Mouse (Mus musculus) ES-Bruce4 (cell line): ENCODE results near the gene Appl2. TPM values are rescaled to one million over a fixed set of nuclear protein-coding genes. Genes with fewer than 3 reads are reported as not detected.
A peak's percentile ranks its signal among the peaks of the same experiment; 100 is the strongest.

Experiments used
- H3K27ac ChIP-seq: 2 replicates; pipeline ENCODE4 v1.5.1; 2012; ENCODE audit warnings: low read length, inconsistent platforms; ENCODE audit not compliant: insufficient read depth
- H3K27me3 ChIP-seq: 2 replicates; pipeline ENCODE4 v1.6.1; 2012; ENCODE audit warnings: mild to moderate bottlenecking, low read length, inconsistent platforms; ENCODE audit not compliant: control insufficient read depth, poor library complexity, insufficient read depth, severe bottlenecking
- H3K36me3 ChIP-seq: 2 replicates; pipeline ENCODE4 v1.6.1; 2012; ENCODE audit warnings: inconsistent platforms, mild to moderate bottlenecking, low read length, moderate library complexity; ENCODE audit not compliant: control insufficient read depth, poor library complexity, insufficient read depth, severe bottlenecking
- H3K4me1 ChIP-seq: one replicate; pipeline ENCODE4 v1.8.1; 2011; ENCODE audit warnings: low read length; ENCODE audit not compliant: control insufficient read depth, insufficient read depth
- H3K4me3 ChIP-seq: 2 replicates; pipeline ENCODE4 v1.5.1; 2011; ENCODE audit warnings: low read depth, mild to moderate bottlenecking, low read length
- H3K9ac ChIP-seq: 2 replicates; pipeline ENCODE4 v1.6.1; 2012; ENCODE audit warnings: low read depth, mild to moderate bottlenecking, inconsistent platforms; ENCODE audit not compliant: poor library complexity, severe bottlenecking
- H3K9me3 ChIP-seq: replicated peaks from 2 replicates; pipeline ENCODE4 v1.6.1; 2012; ENCODE audit warnings: mild to moderate bottlenecking, low read length, inconsistent platforms; ENCODE audit not compliant: control insufficient read depth, poor library complexity, insufficient read depth, severe bottlenecking
- CTCF ChIP-seq: IDR thresholded peaks from one replicate; pipeline ENCODE4 v1.8.1; 2011; ENCODE audit warnings: low read depth, low read length
- EP300 ChIP-seq: IDR thresholded peaks from 2 replicates; pipeline ENCODE4 v1.6.1; 2011; ENCODE audit warnings: low read depth, low read length; ENCODE audit not compliant: insufficient read depth
- POLR2A ChIP-seq: IDR thresholded peaks from one replicate; pipeline ENCODE4 v1.8.1; 2011; ENCODE audit warnings: low read length; ENCODE audit not compliant: insufficient read depth
- polyA plus RNA-seq: library from polyadenylated mRNA; stranded (reverse); fragments of >200 nt; gene quantifications from 2 replicates; pipeline ENCODE4 v1.2.4, GENCODE M21; 2011; ENCODE audit warnings: low read depth; ENCODE audit not compliant: missing spikeins, insufficient read depth, insufficient read length

Appl2 gene
- polyA plus RNA-seq, 1 experiment = 28.7 TPM

- H3K27ac ChIP-seq = no peak overlapping the region
- no peak overlapping the region for H3K4me3 ChIP-seq
- peaks cover 3% of the 10 kb centered on the region for H3K4me1 ChIP-seq
Observed at GRCm38 (mm10) chr10:83645716-83645990, 2.9 kb downstream of the Appl2 start.

GRCm38 (mm10) chr10:83644865-83645715 lies 3.4 kb downstream of the Appl2 start:
- Histone ChIP-seq H3K27me3 (no peaks in the 10 kb centered on the region), H3K9me3 (no peaks in the 10 kb centered on the region), H3K4me1 (peaks cover 3% of the 10 kb centered on the region), H3K9ac (no peak overlapping the region), H3K27ac (no peak overlapping the region), H3K4me3 (0 out of 2 replicates have a peak overlapping the region, but pooled peaks have one; percentile 6), H3K36me3 (no peaks in the 10 kb centered on the region)
- TF ChIP-seq EP300 (no peak), CTCF (no peak), POLR2A (no peak)

More at GRCm38 (mm10) chr10:83645716-83645990, 2.9 kb downstream of the Appl2 start:
- TF ChIP-seq POLR2A (no peak), EP300 (no peak), CTCF (no peak)
- Histone ChIP-seq H3K9me3 (no peaks in the 10 kb centered on the region), H3K9ac (no peak overlapping the region), H3K27me3 (no peaks in the 10 kb centered on the region), H3K36me3 (no peaks in the 10 kb centered on the region)

- TF ChIP-seq CTCF (no peak), EP300 (no peak), POLR2A (no peak)
- Histone ChIP-seq H3K27me3 (no peaks in the 10 kb centered on the region), H3K4me3 (no peak overlapping the region), H3K9ac (no peak overlapping the region), H3K4me1 (peaks cover 3% of the 10 kb centered on the region), H3K9me3 (no peaks in the 10 kb centered on the region), H3K36me3 (no peaks in the 10 kb centered on the region), H3K27ac (no peak overlapping the region)
Observed at GRCm38 (mm10) chr10:83644167-83644566, 4.4 kb downstream of the Appl2 start.

DNA sequence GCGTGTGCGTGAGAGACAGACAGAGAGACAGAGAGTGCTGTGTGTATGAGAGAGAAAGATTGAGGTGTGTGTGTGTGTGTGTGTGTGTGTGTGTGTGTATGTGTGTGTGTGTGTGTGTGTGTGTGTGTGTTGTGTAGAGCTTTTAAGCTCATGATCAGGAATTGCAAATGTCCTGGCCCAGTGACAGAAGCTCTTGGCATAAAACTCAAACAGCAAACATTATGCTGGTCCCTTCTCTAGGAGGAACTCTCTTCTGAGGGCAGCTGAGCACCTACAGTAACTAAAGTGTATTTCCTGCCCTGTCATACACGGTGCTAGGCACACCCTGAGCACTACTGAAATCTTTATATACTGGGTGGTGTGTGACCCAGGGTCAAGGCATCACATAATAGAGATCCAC lies 6.9 kb downstream of the Appl2 start:
- Histone ChIP-seq H3K9me3 (no peaks in the 10 kb centered on the region), H3K36me3 (no peaks in the 10 kb centered on the region), H3K4me1 (peaks cover 3% of the 10 kb centered on the region), H3K27ac (no peak overlapping the region), H3K4me3 (no peak overlapping the region), H3K27me3 (no peaks in the 10 kb centered on the region), H3K9ac (no peak overlapping the region)
- no peak for TF ChIP-seq POLR2A
- no peak for TF ChIP-seq EP300
- TF ChIP-seq CTCF = no peak

- H3K9ac ChIP-seq = no peak overlapping the region
- H3K27ac ChIP-seq = no peak overlapping the region
- H3K4me1 ChIP-seq = peaks cover 3% of the 10 kb centered on the region
- TF ChIP-seq CTCF (no peak), POLR2A (no peak), EP300 (no peak)
- no peaks in the 10 kb centered on the region for H3K36me3 ChIP-seq
- no peak overlapping the region for H3K4me3 ChIP-seq
- no peaks in the 10 kb centered on the region for H3K27me3 ChIP-seq
- H3K9me3 ChIP-seq = no peaks in the 10 kb centered on the region
Observed at GRCm38 (mm10) chr10:83639881-83640386, 8.6 kb downstream of the Appl2 start.

DNA sequence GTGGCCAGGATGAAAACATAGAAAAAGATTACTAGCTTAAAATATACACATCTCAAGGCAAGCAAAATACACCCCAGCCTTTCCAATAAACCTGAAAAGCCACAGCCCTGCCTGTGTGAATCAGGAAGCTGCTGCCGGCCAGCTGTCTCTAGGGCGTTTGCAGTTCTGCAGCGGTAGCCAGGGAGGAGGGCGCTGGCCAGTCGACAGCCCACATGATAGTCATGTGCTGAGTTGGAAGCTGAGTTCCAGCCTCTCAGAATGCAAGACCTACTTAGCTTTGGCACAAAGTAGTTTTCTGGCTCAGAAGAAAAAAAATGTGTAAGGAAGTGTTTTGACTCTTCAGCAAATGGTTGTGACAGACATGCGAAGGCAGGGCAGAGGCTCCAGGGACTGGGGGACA lies 11.2 kb downstream of the Appl2 start:
- Histone ChIP-seq H3K27me3 (no peaks in the 10 kb centered on the region), H3K9me3 (no peaks in the 10 kb centered on the region), H3K27ac (no peak overlapping the region)

More for the DNA sequence above, 11.2 kb downstream of the Appl2 start:
- no peaks in the 10 kb centered on the region for H3K36me3 ChIP-seq
- no peaks in the 10 kb centered on the region for H3K4me1 ChIP-seq
- TF ChIP-seq CTCF = no peak
- TF ChIP-seq EP300 = no peak
- no peak for TF ChIP-seq POLR2A
- H3K9ac ChIP-seq = no peak overlapping the region
- no peak overlapping the region for H3K4me3 ChIP-seq
